Mouse (Mus musculus): Measurements from ENCODE around the gene Hint2.

Gene Hint2

GRCm38 (mm10) chr4:43656339-43657109 is at the start of gene Hint2:
Gene Hint2, minus strand, starts transcription at chr4:43656466.
- DNase-seq (ENCODE audit: low spot score) = peak; percentile 96

- no peak for DNase-seq (ENCODE audit: low spot score)
Measured at GRCm38 (mm10) chr4:43705991-43706390, 49.7 kb upstream of the Hint2 start.

GRCm38 (mm10) chr4:43703851-43704250 is 47.6 kb upstream of the Hint2 start:
- no peak for DNase-seq (ENCODE audit: low spot score)

- no peak for DNase-seq (ENCODE audit: low spot score)
Measured at GRCm38 (mm10) chr4:43703439-43703838, 47.2 kb upstream of the Hint2 start.

- DNase-seq (ENCODE audit: low spot score) = no peak
Measured at GRCm38 (mm10) chr4:43700707-43701106, 44.4 kb upstream of the Hint2 start, which contains the start of gene Olfr70. Gene Olfr70, minus strand, starts transcription at chr4:43700807.

- DNase-seq (ENCODE audit: low spot score) = no peak
Measured at GRCm38 (mm10) chr4:43696561-43696960, 40.3 kb upstream of the Hint2 start.

GRCm38 (mm10) chr4:43695249-43695671 is 39.0 kb upstream of the Hint2 start:
- DNase-seq (ENCODE audit: low spot score) = no peak

- no peak for DNase-seq (ENCODE audit: low spot score)
Measured at GRCm38 (mm10) chr4:43694439-43695248, 38.4 kb upstream of the Hint2 start.

GRCm38 (mm10) chr4:43693806-43694241 is 37.6 kb upstream of the Hint2 start:
- DNase-seq (ENCODE audit: low spot score) = no peak

GRCm38 (mm10) chr4:43691026-43691425 is 34.8 kb upstream of the Hint2 start:
- no peak for DNase-seq (ENCODE audit: low spot score)

GRCm38 (mm10) chr4:43690021-43690420 is 33.8 kb upstream of the Hint2 start:
- no peak for DNase-seq (ENCODE audit: low spot score)

GRCm38 (mm10) chr4:43679416-43680043 is 23.3 kb upstream of the Hint2 start:
- no peak for DNase-seq (ENCODE audit: low spot score)

GRCm38 (mm10) chr4:43678541-43678940 is 22.3 kb upstream of the Hint2 start:
- no peak for DNase-seq (ENCODE audit: low spot score)

GRCm38 (mm10) chr4:43675608-43676007 is 19.3 kb upstream of the Hint2 start:
- no peak for DNase-seq (ENCODE audit: low spot score)

GRCm38 (mm10) chr4:43674974-43675373 is 18.7 kb upstream of the Hint2 start:
- DNase-seq (ENCODE audit: low spot score) = no peak

- no peak for DNase-seq (ENCODE audit: low spot score)
Measured at GRCm38 (mm10) chr4:43673703-43674102, 17.4 kb upstream of the Hint2 start.

GRCm38 (mm10) chr4:43672070-43672469 is 15.8 kb upstream of the Hint2 start:
- peak; percentile 90 for DNase-seq (ENCODE audit: low spot score)

- DNase-seq (ENCODE audit: low spot score) = peak; percentile 69
Measured at GRCm38 (mm10) chr4:43669428-43669794, 13.1 kb upstream of the Hint2 start.

GRCm38 (mm10) chr4:43668782-43669427 is 12.6 kb upstream of the Hint2 start, which contains the start of the genes Tmem8b and Fam221b:
Gene Tmem8b, plus strand, starts transcription at chr4:43668971.
Gene Fam221b, minus strand, starts transcription at chr4:43669145.
- DNase-seq (ENCODE audit: low spot score) = peak; percentile 94

- DNase-seq (ENCODE audit: low spot score) = peak; percentile 55
Measured at GRCm38 (mm10) chr4:43666412-43666811, 10.1 kb upstream of the Hint2 start.

- no peak for DNase-seq (ENCODE audit: low spot score)
Measured at GRCm38 (mm10) chr4:43657146-43657545, 880 bp upstream of the Hint2 start.
